Mouse (Mus musculus): ENCODE results near the gene Cldn13. TPM values are rescaled to one million over a fixed set of nuclear protein-coding genes. Genes with fewer than 3 reads are reported as not detected.

Gene Cldn13
- polyA plus RNA-seq, 1 experiment from 2014 or later: 0.29 TPM

DNA sequence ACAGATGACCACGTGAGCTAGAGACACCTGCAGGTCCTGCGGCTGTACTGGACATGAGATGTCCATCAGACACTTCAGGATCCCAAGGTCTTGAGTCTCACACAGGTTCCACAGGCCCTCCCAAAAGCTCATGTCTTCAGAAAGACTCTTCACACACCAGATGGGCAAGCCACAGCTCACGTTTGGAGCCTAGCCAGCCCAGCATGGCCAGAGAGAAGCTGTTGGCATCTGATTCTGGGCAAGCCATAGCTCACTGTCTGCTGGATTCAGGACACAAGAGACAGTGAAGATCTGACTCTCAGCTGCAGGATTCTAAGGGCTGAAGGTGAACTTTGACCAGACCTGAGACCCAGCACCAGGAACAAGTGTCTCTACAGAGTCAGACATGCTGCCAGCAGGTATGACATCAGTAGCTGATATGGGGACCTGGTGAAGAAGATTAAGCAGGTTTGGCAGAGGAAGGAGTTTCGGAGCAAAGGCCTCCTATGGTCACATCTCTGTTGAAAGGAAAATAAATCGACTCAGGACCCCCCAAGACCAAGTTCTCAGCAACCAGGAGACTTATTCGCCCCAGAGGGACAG lies 4.9 kb upstream of the Cldn13 start:
- H3K36me3 ChIP-seq (ENCODE audit: control insufficient read depth, insufficient read depth, low read length): no peaks in the 10 kb centered on the region
- H3K4me2 ChIP-seq (replicated peaks; ENCODE audit: low read depth): no peak overlapping the region
- H3K27me3 ChIP-seq (ENCODE audit: control insufficient read depth, insufficient read depth, low read length): no peaks in the 10 kb centered on the region
- no peak overlapping the region for H3K9ac ChIP-seq (ENCODE audit: low read length)
- H3K4me1 ChIP-seq (replicated peaks; ENCODE audit: control insufficient read depth, insufficient read depth): no peaks in the 10 kb centered on the region
- no peak for TF ChIP-seq EP300 (optimal IDR thresholded peaks at IDR 0.05)
- TF ChIP-seq CTCF (IDR thresholded peaks at IDR 0.05; ENCODE audit: low read depth): no peak
- 73% methylated on average over 6 of the region's 6 CpGs for WGBS
- ATAC-seq (ENCODE audit: low FRiP score, low TSS enrichment) (no peak), DNase-seq (ENCODE audit: low spot score) (no peak)
- H3K27ac ChIP-seq (replicated peaks): no peak overlapping the region
- H3K9me3 ChIP-seq (ENCODE audit: control insufficient read depth, low read length): no peaks in the 10 kb centered on the region
- no peak overlapping the region for H3K4me3 ChIP-seq (ENCODE audit: low read depth, low read length)

DNA sequence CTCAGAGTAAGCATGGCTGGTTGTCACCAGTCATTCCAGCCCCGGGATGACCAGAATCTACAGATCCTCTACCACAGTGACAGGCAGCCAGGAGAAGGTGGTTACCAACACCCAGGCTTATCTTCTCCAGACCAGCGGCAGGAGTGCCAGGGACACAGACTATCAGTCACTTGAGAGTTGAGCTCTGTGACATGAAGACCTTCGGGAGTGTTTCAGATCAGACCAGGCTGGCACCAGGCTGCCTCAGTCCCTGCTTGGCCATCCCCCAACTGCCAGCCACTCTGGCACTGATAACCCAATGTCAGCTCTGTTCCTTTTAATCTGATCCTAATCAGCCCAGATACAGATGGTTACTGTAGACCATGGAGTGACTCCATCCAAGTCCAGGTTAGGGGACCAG lies 3.8 kb upstream of the Cldn13 start:
- no peaks in the 10 kb centered on the region for H3K9me3 ChIP-seq (ENCODE audit: control insufficient read depth, low read length)
- H3K4me1 ChIP-seq (replicated peaks; ENCODE audit: control insufficient read depth, insufficient read depth): no peaks in the 10 kb centered on the region
- no peaks in the 10 kb centered on the region for H3K36me3 ChIP-seq (ENCODE audit: control insufficient read depth, insufficient read depth, low read length)
- no peak for DNase-seq (ENCODE audit: low spot score)
- TF ChIP-seq CTCF (IDR thresholded peaks at IDR 0.05; ENCODE audit: low read depth) (no peak), EP300 (optimal IDR thresholded peaks at IDR 0.05) (no peak)
- H3K9ac ChIP-seq (ENCODE audit: low read length): no peak overlapping the region
- H3K27ac ChIP-seq (replicated peaks): no peak overlapping the region
- 76% methylated on average over 3 of the region's 3 CpGs for WGBS
- no peak overlapping the region for H3K4me2 ChIP-seq (replicated peaks; ENCODE audit: low read depth)
- no peak for ATAC-seq (ENCODE audit: low FRiP score, low TSS enrichment)
- no peaks in the 10 kb centered on the region for H3K27me3 ChIP-seq (ENCODE audit: control insufficient read depth, insufficient read depth, low read length)
- no peak overlapping the region for H3K4me3 ChIP-seq (ENCODE audit: low read depth, low read length)

GRCm38 (mm10) chr5:134918071-134918832 lies 2.9 kb upstream of the Cldn13 start:
- ATAC-seq (ENCODE audit: low FRiP score, low TSS enrichment) (peak; percentile 56; the same call in 1 of the 2 replicates), DNase-seq (ENCODE audit: low spot score) (peak; percentile 68)
- H3K27me3 ChIP-seq (ENCODE audit: control insufficient read depth, insufficient read depth, low read length): no peaks in the 10 kb centered on the region
- H3K4me3 ChIP-seq (ENCODE audit: low read depth, low read length): no peak overlapping the region
- TF ChIP-seq EP300 (optimal IDR thresholded peaks at IDR 0.05): no peak
- peak; percentile 82 for TF ChIP-seq CTCF (IDR thresholded peaks at IDR 0.05; ENCODE audit: low read depth)
- no peaks in the 10 kb centered on the region for H3K4me1 ChIP-seq (replicated peaks; ENCODE audit: control insufficient read depth, insufficient read depth)
- no peaks in the 10 kb centered on the region for H3K36me3 ChIP-seq (ENCODE audit: control insufficient read depth, insufficient read depth, low read length)
- H3K4me2 ChIP-seq (replicated peaks; ENCODE audit: low read depth): no peak overlapping the region
- WGBS: 51% methylated on average over 16 of the region's 16 CpGs
- no peaks in the 10 kb centered on the region for H3K9me3 ChIP-seq (ENCODE audit: control insufficient read depth, low read length)
- H3K9ac ChIP-seq (ENCODE audit: low read length): no peak overlapping the region
- H3K27ac ChIP-seq (replicated peaks): no peak overlapping the region

- Histone ChIP-seq H3K9me3 (ENCODE audit: control insufficient read depth, low read length) (no peaks in the 10 kb centered on the region), H3K4me1 (replicated peaks; ENCODE audit: control insufficient read depth, insufficient read depth) (no peaks in the 10 kb centered on the region), H3K27ac (replicated peaks) (no peak overlapping the region), H3K36me3 (ENCODE audit: control insufficient read depth, insufficient read depth, low read length) (no peaks in the 10 kb centered on the region), H3K4me3 (ENCODE audit: low read depth, low read length) (no peak overlapping the region), H3K9ac (ENCODE audit: low read length) (no peak overlapping the region), H3K27me3 (ENCODE audit: control insufficient read depth, insufficient read depth, low read length) (no peaks in the 10 kb centered on the region), H3K4me2 (replicated peaks; ENCODE audit: low read depth) (no peak overlapping the region)
- no peak for TF ChIP-seq EP300 (optimal IDR thresholded peaks at IDR 0.05)
- TF ChIP-seq CTCF (IDR thresholded peaks at IDR 0.05; ENCODE audit: low read depth): no peak
- ATAC-seq (ENCODE audit: low FRiP score, low TSS enrichment): no peak
- 73% methylated on average over 8 of the region's 8 CpGs for WGBS
- DNase-seq (ENCODE audit: low spot score): no peak
Measured at GRCm38 (mm10) chr5:134914510-134914909, 816 bp downstream of the Cldn13 start.

GRCm38 (mm10) chr5:134913753-134914152 lies 1.6 kb downstream of the Cldn13 start:
- no peaks in the 10 kb centered on the region for H3K4me1 ChIP-seq (replicated peaks; ENCODE audit: control insufficient read depth, insufficient read depth)
- ATAC-seq (ENCODE audit: low FRiP score, low TSS enrichment): no peak

DNA sequence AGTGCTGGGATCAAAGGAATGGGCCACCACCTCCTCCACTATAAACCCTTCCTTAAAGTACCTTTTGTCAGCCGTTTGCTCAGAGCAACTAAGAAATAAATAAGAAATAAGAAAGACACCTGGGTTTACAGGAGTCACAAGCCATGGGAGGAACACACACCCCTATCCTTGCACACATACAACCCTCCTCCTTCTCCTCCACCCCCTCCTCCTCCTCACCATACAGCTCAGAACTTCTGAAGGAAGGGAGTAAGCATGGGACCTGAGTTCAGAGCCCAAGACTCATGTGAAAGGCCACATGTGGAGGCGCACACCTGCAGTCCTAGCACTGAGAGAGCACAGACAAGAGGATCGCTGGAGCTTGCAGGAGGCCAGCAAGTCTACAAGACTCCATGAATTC lies 2.0 kb downstream of the Cldn13 start:
- H3K9me3 ChIP-seq (ENCODE audit: control insufficient read depth, low read length): no peaks in the 10 kb centered on the region
- WGBS: 79% methylated on average over 3 of the region's 3 CpGs
- H3K27me3 ChIP-seq (ENCODE audit: control insufficient read depth, insufficient read depth, low read length): no peaks in the 10 kb centered on the region
- H3K27ac ChIP-seq (replicated peaks): no peak overlapping the region
- no peak overlapping the region for H3K9ac ChIP-seq (ENCODE audit: low read length)
- ATAC-seq (ENCODE audit: low FRiP score, low TSS enrichment) (no peak), DNase-seq (ENCODE audit: low spot score) (no peak)
- no peak overlapping the region for H3K4me3 ChIP-seq (ENCODE audit: low read depth, low read length)
- H3K4me1 ChIP-seq (replicated peaks; ENCODE audit: control insufficient read depth, insufficient read depth): no peaks in the 10 kb centered on the region
- H3K36me3 ChIP-seq (ENCODE audit: control insufficient read depth, insufficient read depth, low read length): no peaks in the 10 kb centered on the region
- H3K4me2 ChIP-seq (replicated peaks; ENCODE audit: low read depth): no peak overlapping the region
- no peak for TF ChIP-seq EP300 (optimal IDR thresholded peaks at IDR 0.05)
- TF ChIP-seq CTCF (IDR thresholded peaks at IDR 0.05; ENCODE audit: low read depth): no peak

More at GRCm38 (mm10) chr5:134913753-134914152, 1.6 kb downstream of the Cldn13 start:
- H3K9me3 ChIP-seq (ENCODE audit: control insufficient read depth, low read length): no peaks in the 10 kb centered on the region
- no peak overlapping the region for H3K27ac ChIP-seq (replicated peaks)
- no peak overlapping the region for H3K4me3 ChIP-seq (ENCODE audit: low read depth, low read length)
- TF ChIP-seq CTCF (IDR thresholded peaks at IDR 0.05; ENCODE audit: low read depth): no peak
- no peak for TF ChIP-seq EP300 (optimal IDR thresholded peaks at IDR 0.05)
- 77% methylated on average over 4 of the region's 4 CpGs for WGBS
- H3K4me2 ChIP-seq (replicated peaks; ENCODE audit: low read depth): no peak overlapping the region
- no peaks in the 10 kb centered on the region for H3K36me3 ChIP-seq (ENCODE audit: control insufficient read depth, insufficient read depth, low read length)
- no peaks in the 10 kb centered on the region for H3K27me3 ChIP-seq (ENCODE audit: control insufficient read depth, insufficient read depth, low read length)
- DNase-seq (ENCODE audit: low spot score): no peak
- H3K9ac ChIP-seq (ENCODE audit: low read length): no peak overlapping the region
